Mouse (Mus musculus): ENCODE measurements around the gene Atoh7. TPM values are rescaled to one million over a fixed set of nuclear protein-coding genes. Genes with fewer than 3 reads are reported as not detected.

Atoh7 gene
- polyA plus RNA-seq, 1 experiment from 2014 or later: 0.09 TPM

- Histone ChIP-seq H3K4me1 (no peaks in the 10 kb centered on the region), H3K9ac (no peak overlapping the region), H3K4me3 (no peak overlapping the region), H3K36me3 (no peaks in the 10 kb centered on the region), H3K4me2 (replicated peaks) (no peak overlapping the region), H3K9me3 (no peaks in the 10 kb centered on the region), H3K27ac (no peak overlapping the region), H3K27me3 (no peaks in the 10 kb centered on the region)
- 75% methylated on average over 7 of the region's 7 CpGs for WGBS
- no peak for ATAC-seq (ENCODE audit: low FRiP score, low read depth)
Measured at GRCm38 (mm10) chr10:63128256-63128655, 28.8 kb downstream of the Atoh7 start.

- H3K27ac ChIP-seq: no peak overlapping the region
- no peaks in the 10 kb centered on the region for H3K27me3 ChIP-seq
- H3K9me3 ChIP-seq: no peaks in the 10 kb centered on the region
- H3K4me1 ChIP-seq: no peaks in the 10 kb centered on the region
- no peak overlapping the region for H3K9ac ChIP-seq
- no peak for ATAC-seq (ENCODE audit: low FRiP score, low read depth)
- 66% methylated on average over 7 of the region's 7 CpGs for WGBS
- no peaks in the 10 kb centered on the region for H3K36me3 ChIP-seq
- no peak overlapping the region for H3K4me2 ChIP-seq (replicated peaks)
- no peak overlapping the region for H3K4me3 ChIP-seq
Measured at GRCm38 (mm10) chr10:63130500-63130899, 31.0 kb downstream of the Atoh7 start.

GRCm38 (mm10) chr10:63132356-63132755, 32.9 kb downstream of the Atoh7 start:
- H3K9ac ChIP-seq: no peak overlapping the region
- H3K27ac ChIP-seq: no peak overlapping the region
- no peaks in the 10 kb centered on the region for H3K27me3 ChIP-seq
- H3K4me3 ChIP-seq: no peak overlapping the region
- H3K4me1 ChIP-seq: no peaks in the 10 kb centered on the region
- no peaks in the 10 kb centered on the region for H3K9me3 ChIP-seq
- no peak overlapping the region for H3K4me2 ChIP-seq (replicated peaks)
- no peak for ATAC-seq (ENCODE audit: low FRiP score, low read depth)
- no peaks in the 10 kb centered on the region for H3K36me3 ChIP-seq
- 86% methylated on average over 6 of the region's 6 CpGs for WGBS

GRCm38 (mm10) chr10:63133326-63133725, 33.9 kb downstream of the Atoh7 start:
- H3K9me3 ChIP-seq: no peaks in the 10 kb centered on the region
- H3K27ac ChIP-seq: no peak overlapping the region
- H3K36me3 ChIP-seq: no peaks in the 10 kb centered on the region
- WGBS: 88% methylated on average over 4 of the region's 4 CpGs
- no peak for ATAC-seq (ENCODE audit: low FRiP score, low read depth)
- H3K27me3 ChIP-seq: no peaks in the 10 kb centered on the region
- no peak overlapping the region for H3K4me3 ChIP-seq
- H3K4me2 ChIP-seq (replicated peaks): no peak overlapping the region
- H3K4me1 ChIP-seq: no peaks in the 10 kb centered on the region
- no peak overlapping the region for H3K9ac ChIP-seq

GRCm38 (mm10) chr10:63135680-63136079, 36.2 kb downstream of the Atoh7 start:
- Histone ChIP-seq H3K36me3 (no peaks in the 10 kb centered on the region), H3K27me3 (no peaks in the 10 kb centered on the region), H3K4me2 (replicated peaks) (no peak overlapping the region), H3K27ac (no peak overlapping the region), H3K9me3 (no peaks in the 10 kb centered on the region), H3K4me3 (no peak overlapping the region), H3K9ac (no peak overlapping the region), H3K4me1 (no peaks in the 10 kb centered on the region)
- ATAC-seq (ENCODE audit: low FRiP score, low read depth): no peak
- WGBS: 39% methylated on average over 12 of the region's 12 CpGs

GRCm38 (mm10) chr10:63136436-63136835, 37.0 kb downstream of the Atoh7 start:
- H3K27ac ChIP-seq: no peak overlapping the region
- no peak overlapping the region for H3K4me2 ChIP-seq (replicated peaks)
- no peak for ATAC-seq (ENCODE audit: low FRiP score, low read depth)
- no peaks in the 10 kb centered on the region for H3K36me3 ChIP-seq
- WGBS: 75% methylated on average over 6 of the region's 6 CpGs
- no peaks in the 10 kb centered on the region for H3K27me3 ChIP-seq
- no peak overlapping the region for H3K9ac ChIP-seq
- no peaks in the 10 kb centered on the region for H3K4me1 ChIP-seq
- no peak overlapping the region for H3K4me3 ChIP-seq
- H3K9me3 ChIP-seq: no peaks in the 10 kb centered on the region

- no peaks in the 10 kb centered on the region for H3K27me3 ChIP-seq
- no peak overlapping the region for H3K4me3 ChIP-seq
Measured at GRCm38 (mm10) chr10:63142660-63143059, 43.2 kb downstream of the Atoh7 start.

More at GRCm38 (mm10) chr10:63142660-63143059, 43.2 kb downstream of the Atoh7 start:
- H3K9ac ChIP-seq: no peak overlapping the region
- no peak for ATAC-seq (ENCODE audit: low FRiP score, low read depth)
- WGBS: 83% methylated on average over 13 of the region's 13 CpGs
- H3K27ac ChIP-seq: no peak overlapping the region
- H3K9me3 ChIP-seq: no peaks in the 10 kb centered on the region
- H3K36me3 ChIP-seq: no peaks in the 10 kb centered on the region
- H3K4me1 ChIP-seq: no peaks in the 10 kb centered on the region
- no peak overlapping the region for H3K4me2 ChIP-seq (replicated peaks)

Other genes with a start within 250 kb of the Atoh7 start
- 30.8 and 32.0 TPM in 2 replicates for gene Tet1, start 190.7 kb upstream of the Atoh7 start, polyA plus RNA-seq (2015; fragmentation: Nextera tagmentation; extraction: Ambion mirVana)
- gene Slc25a16, start 179.0 kb upstream of the Atoh7 start, polyA plus RNA-seq (2015; fragmentation: Nextera tagmentation; extraction: Ambion mirVana): 10.9 and 12.0 TPM in 2 replicates
- 17.3 and 20.2 TPM in 2 replicates for gene Dna2, start 152.6 kb upstream of the Atoh7 start, polyA plus RNA-seq (2015; fragmentation: Nextera tagmentation; extraction: Ambion mirVana)
- gene Rufy2, start 119.4 kb upstream of the Atoh7 start, polyA plus RNA-seq (2015; fragmentation: Nextera tagmentation; extraction: Ambion mirVana): 33.7 and 34.8 TPM in 2 replicates
- gene Hnrnph3, start 75.4 kb upstream of the Atoh7 start, polyA plus RNA-seq (2015; fragmentation: Nextera tagmentation; extraction: Ambion mirVana): 137 and 140 TPM in 2 replicates
- gene Pbld2, start 75.3 kb upstream of the Atoh7 start, polyA plus RNA-seq (2015; fragmentation: Nextera tagmentation; extraction: Ambion mirVana): 0.56 and 0.98 TPM in 2 replicates
- 1.2 and 1.3 TPM in 2 replicates for gene Pbld1, start 39.5 kb upstream of the Atoh7 start, polyA plus RNA-seq (2015; fragmentation: Nextera tagmentation; extraction: Ambion mirVana)
- 2.6 TPM in 2 replicates for gene Mypn, start 104.3 kb downstream of the Atoh7 start, polyA plus RNA-seq (2015; fragmentation: Nextera tagmentation; extraction: Ambion mirVana)
- 37.8 and 38.7 TPM in 2 replicates for gene Herc4, start 144.2 kb downstream of the Atoh7 start, polyA plus RNA-seq (2015; fragmentation: Nextera tagmentation; extraction: Ambion mirVana)

Data from limb, embryonic 13.5 days (tissue).